Comparison of ENCODE assay signal across 21 mouse cellular contexts in genomic region chr2:65679621-65680020, GRCm38 (mm10). TPM values are rescaled to one million over a fixed set of nuclear protein-coding genes. Genes with fewer than 3 reads are reported as not detected.
"Had no signal": no experiment of that assay in that cellular context is flagged by ENCODE, and none has a peak within 500 bp of the region (broad histone marks: within the 10 kb centered on the region; RNA-seq: fewer than 3 reads in every experiment).

No protein-coding gene starts in this region.

- H3K27me3 ChIP-seq: lung, embryonic 15.5 days; megakaryocyte, embryonic 14.5 days; midbrain, embryonic 13.5 days; midbrain, embryonic 15.5 days; neural tube, embryonic 12.5 days had no signal

- ATAC-seq: liver, postnatal 0 days; lung, postnatal 0 days; midbrain, embryonic 13.5 days; midbrain, embryonic 15.5 days had no signal

- H3K4me1 ChIP-seq: lung, embryonic 15.5 days; megakaryocyte, embryonic 14.5 days; midbrain, embryonic 13.5 days; midbrain, embryonic 15.5 days; neural tube, embryonic 12.5 days had no signal

- H3K36me3 ChIP-seq: lung, embryonic 15.5 days; neural tube, embryonic 12.5 days had no signal

- H3K9ac ChIP-seq: liver, postnatal 0 days; lung, embryonic 15.5 days; midbrain, embryonic 13.5 days; midbrain, embryonic 15.5 days; neural tube, embryonic 12.5 days had no signal

- H3K4me2 ChIP-seq: lung, embryonic 15.5 days; midbrain, embryonic 11.5 days; midbrain, embryonic 13.5 days; midbrain, embryonic 15.5 days; neural tube, embryonic 12.5 days had no signal

- DNase-seq: liver, postnatal 0 days; lung, adult 2 months; lung, postnatal 14 days; lung, postnatal 36 days; right cerebral cortex, postnatal 25 days; right cerebral cortex, postnatal 4 days; spleen, adult 18-20 months; thymus, adult 18-20 months; thymus, postnatal 14 days; thymus, postnatal 36 days had no signal

- H3K4me3 ChIP-seq: lung, embryonic 15.5 days; megakaryocyte, embryonic 14.5 days; midbrain, embryonic 13.5 days; midbrain, embryonic 15.5 days; neural tube, embryonic 12.5 days had no signal

- H3K9me3 ChIP-seq: lung, embryonic 15.5 days; megakaryocyte, embryonic 14.5 days; midbrain, embryonic 13.5 days; midbrain, embryonic 15.5 days; neural tube, embryonic 12.5 days had no signal

- H3K27ac ChIP-seq: lung, embryonic 15.5 days; macrophage; midbrain, embryonic 13.5 days; midbrain, embryonic 15.5 days; neural tube, embryonic 12.5 days had no signal

RNA-seq across cellular contexts. Expression of gene Scn2a, which starts 59.0 kb away (rescaled TPM):
- total RNA-seq: megakaryocyte progenitor cell, adult 5-6 weeks; monocyte, adult 5-6 weeks; neutrophil, adult 5-6 weeks had no signal
- polyA plus RNA-seq: macrophage had no signal
